Mouse (Mus musculus): ENCODE results near the gene Cdc37. TPM values are rescaled to one million over a fixed set of nuclear protein-coding genes. Genes with fewer than 3 reads are reported as not detected.

Cdc37 gene
- total RNA-seq, 4 experiments from 2014 or later = 95.0 to 132 (median 111) TPM

- no peak for DNase-seq (ENCODE audit: low spot score in 2 of 2)
Measured at GRCm38 (mm10) chr9:21100447-21101161, 49.2 kb downstream of the Cdc37 start.

- DNase-seq (ENCODE audit: low spot score in 2 of 2) = no peak
Measured at GRCm38 (mm10) chr9:21097793-21098192, 52.0 kb downstream of the Cdc37 start.

GRCm38 (mm10) chr9:21095958-21096357 lies 53.8 kb downstream of the Cdc37 start:
- no peak for DNase-seq (ENCODE audit: low spot score in 2 of 2)

GRCm38 (mm10) chr9:21093423-21093822 lies 56.4 kb downstream of the Cdc37 start:
- DNase-seq (ENCODE audit: low spot score in 2 of 2) = no peak

GRCm38 (mm10) chr9:21091707-21092320 lies 58.0 kb downstream of the Cdc37 start, which contains the start of the genes Gm38431 and Raver1:
Gene Gm38431, minus strand, starts transcription at chr9:21091997.
Gene Raver1, minus strand, starts transcription at chr9:21092008.
- peak; percentile 96 to 98 for DNase-seq (ENCODE audit: low spot score in 2 of 2)

GRCm38 (mm10) chr9:21090972-21091706 lies 58.6 kb downstream of the Cdc37 start:
- DNase-seq (ENCODE audit: low spot score in 2 of 2) = no peak

- DNase-seq (ENCODE audit: low spot score in 2 of 2) = no peak
Measured at GRCm38 (mm10) chr9:21090537-21090936, 59.2 kb downstream of the Cdc37 start.

- no peak for DNase-seq (ENCODE audit: low spot score in 2 of 2)
Measured at GRCm38 (mm10) chr9:21083324-21083723, 66.5 kb downstream of the Cdc37 start.

Other genes with a start within 250 kb of the Cdc37 start
- 1 to 10 TPM; 5.5 to 6.0 (median 5.8) TPM for gene Dnmt1, start 190.1 kb downstream of the Cdc37 start, total RNA-seq (2022)
- gene S1pr2, start 173.2 kb downstream of the Cdc37 start, total RNA-seq (2022) = 1 to 10 TPM in 1 of 4 experiments, under 1 TPM in 3; 0.46 to 1.1 (median 0.74) TPM
- 10 to 100 TPM; 53.7 to 58.9 (median 55.7) TPM for gene Mrpl4, start 147.2 kb downstream of the Cdc37 start, total RNA-seq (2022)
- 1 to 10 TPM; 1.3 to 2.3 (median 1.4) TPM for gene Icam1, start 134.0 kb downstream of the Cdc37 start, total RNA-seq (2022)
- gene Icam4, start 120.6 kb downstream of the Cdc37 start, total RNA-seq (2022) = 1 to 10 TPM; 1.3 to 2.7 (median 1.8) TPM
- under 1 TPM in 1 of 4 experiments, not detected in 3; 0.08 TPM for gene Icam5, start 117.9 kb downstream of the Cdc37 start, total RNA-seq (2022)
- not detected for gene Zglp1, start 82.9 kb downstream of the Cdc37 start, total RNA-seq (2022)
- under 1 TPM in 2 of 4 experiments, not detected in 2; 0.19 to 0.39 TPM for gene Gm49373, start 76.9 kb downstream of the Cdc37 start, total RNA-seq (2022)
- gene Fdx1l, start 76.4 kb downstream of the Cdc37 start, total RNA-seq (2022) = 10 to 100 TPM; 47.9 to 55.2 (median 51.4) TPM
- 1 to 10 TPM in 1 of 4 experiments, under 1 TPM in 3; 0.15 to 2.5 (median 0.34) TPM for gene Gm38431, start 58.0 kb downstream of the Cdc37 start, total RNA-seq (2022)
- 10 to 100 TPM; 13.0 to 15.6 (median 14.3) TPM for gene Raver1, start 58.0 kb downstream of the Cdc37 start, total RNA-seq (2022)
- gene Tyk2, start 18.7 kb downstream of the Cdc37 start, total RNA-seq (2022) = 1 to 10 TPM; 4.9 to 6.0 (median 5.8) TPM
- gene Pde4a, start 15.7 kb upstream of the Cdc37 start, total RNA-seq (2022) = 10 to 100 TPM; 40.7 to 51.5 (median 47.0) TPM
- 10 to 100 TPM; 54.9 to 59.4 (median 57.4) TPM for gene Keap1, start 89.4 kb upstream of the Cdc37 start, total RNA-seq (2022)
- gene S1pr5, start 98.5 kb upstream of the Cdc37 start, total RNA-seq (2022) = under 1 TPM; 0.10 to 0.29 (median 0.15) TPM
- 10 to 100 TPM; 74.3 to 87.3 (median 80.7) TPM for gene Atg4d, start 115.3 kb upstream of the Cdc37 start, total RNA-seq (2022)
- 10 to 100 TPM in 3 of 4 experiments, 1 to 10 TPM in 1; 8.4 to 13.0 (median 11.4) TPM for gene Kri1, start 138.0 kb upstream of the Cdc37 start, total RNA-seq (2022)
- gene Cdkn2d, start 141.4 kb upstream of the Cdc37 start, total RNA-seq (2022) = 10 to 100 TPM in 3 of 4 experiments, 1 to 10 TPM in 1; 8.8 to 10.7 (median 10.6) TPM
- gene Ap1m2, start 162.4 kb upstream of the Cdc37 start, total RNA-seq (2022) = not detected
- gene Slc44a2, start 170.7 kb upstream of the Cdc37 start, total RNA-seq (2022) = 100 to 1,000 TPM; 155 to 165 (median 161) TPM
- gene Ilf3, start 217.9 kb upstream of the Cdc37 start, total RNA-seq (2022) = 10 to 100 TPM; 15.8 to 20.6 (median 18.9) TPM

Measured in gastrocnemius, adult 8-10 months (tissue).